Mouse (Mus musculus) yolk sac, embryonic 10.5 days (tissue): ENCODE data around the gene Lsamp.

Source experiments
- DNase-seq: peaks from one replicate; pipeline ENCODE4 v3.0.0-alpha.2; 2017; ENCODE audit warnings: low spot score

Lsamp gene

GRCm38 (mm10) chr16:41244711-41245110, 1260.5 kb downstream of the Lsamp start:
- DNase-seq: no peak

- peak; percentile 6 for DNase-seq
These were observed 1274.2 kb downstream of the Lsamp start for GRCm38 (mm10) chr16:41258145-41259035.

DNA sequence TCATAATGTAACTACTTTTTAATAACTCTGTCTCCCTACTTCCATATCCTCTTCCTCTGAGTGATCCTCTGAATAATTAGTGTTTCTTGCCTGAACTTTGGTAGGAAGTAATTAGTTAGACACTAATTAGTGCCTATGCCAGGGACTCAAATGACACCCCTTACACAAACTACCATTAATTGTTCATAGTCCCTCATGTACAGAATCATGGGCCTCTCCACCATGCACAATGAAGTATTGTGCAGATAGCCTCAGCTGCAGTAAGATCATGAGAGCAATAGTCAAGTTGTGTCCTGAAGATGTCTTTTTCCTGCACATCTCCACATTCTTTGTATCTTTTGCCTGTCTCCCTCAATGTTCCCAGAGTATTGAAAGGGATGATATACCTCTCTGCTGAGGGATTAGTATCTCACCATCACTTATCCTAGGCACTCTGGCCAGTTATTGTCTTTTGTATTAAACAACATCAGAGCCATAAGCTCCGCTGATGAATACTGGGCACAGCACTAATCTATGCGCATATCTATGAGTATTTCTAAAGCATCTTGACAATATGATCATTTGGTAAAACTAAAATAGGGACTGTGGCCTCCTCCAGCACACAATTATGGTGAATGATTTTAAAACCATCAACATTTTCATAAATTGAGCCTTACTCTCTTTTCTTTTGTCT, 1292.0 kb downstream of the Lsamp start:
- no peak for DNase-seq

DNA sequence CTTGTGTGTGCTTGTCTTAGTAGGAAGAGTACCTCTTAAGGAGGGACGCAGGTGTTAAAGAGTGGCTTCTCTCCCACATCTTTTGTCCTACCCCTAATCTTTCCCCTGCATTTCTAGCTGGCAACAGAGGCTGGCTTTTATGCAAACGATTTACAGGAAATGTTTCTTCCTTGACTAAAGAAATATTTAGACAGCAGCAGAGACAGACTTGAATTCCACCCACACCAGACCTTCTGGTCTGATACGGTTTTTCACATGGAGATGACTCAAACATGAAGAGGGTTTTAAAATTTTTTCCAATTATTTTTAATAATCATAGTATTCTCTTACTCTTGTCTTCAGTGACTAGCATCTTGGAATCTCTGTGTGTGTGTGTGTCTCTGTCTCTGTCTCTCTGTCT, 1333.8 kb downstream of the Lsamp start:
- no peak for DNase-seq

GRCm38 (mm10) chr16:41343431-41343830, 1359.3 kb downstream of the Lsamp start:
- no peak for DNase-seq

- no peak for DNase-seq
These were observed 1381.0 kb downstream of the Lsamp start for GRCm38 (mm10) chr16:41365138-41365537.

GRCm38 (mm10) chr16:41383702-41384101, 1399.5 kb downstream of the Lsamp start:
- DNase-seq: no peak

DNA sequence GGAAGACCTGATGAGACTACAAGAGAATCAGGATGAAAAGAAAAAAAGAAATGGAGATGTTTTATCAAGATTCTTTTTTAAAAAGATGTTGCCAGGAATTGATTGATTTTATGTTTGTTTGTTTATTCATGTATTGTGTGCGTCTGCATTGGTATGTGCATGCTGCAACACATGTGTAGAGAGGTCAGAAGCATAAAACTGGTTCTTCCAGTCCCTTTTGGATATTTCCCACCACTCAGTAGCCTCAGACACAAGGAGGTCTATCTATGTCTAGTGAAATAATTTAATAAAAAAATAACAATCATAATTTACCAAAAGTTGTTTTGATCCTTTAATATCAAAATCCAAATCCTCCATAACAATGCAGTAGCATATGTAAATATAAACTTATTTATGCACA, 1400.1 kb downstream of the Lsamp start:
- no peak for DNase-seq

DNA sequence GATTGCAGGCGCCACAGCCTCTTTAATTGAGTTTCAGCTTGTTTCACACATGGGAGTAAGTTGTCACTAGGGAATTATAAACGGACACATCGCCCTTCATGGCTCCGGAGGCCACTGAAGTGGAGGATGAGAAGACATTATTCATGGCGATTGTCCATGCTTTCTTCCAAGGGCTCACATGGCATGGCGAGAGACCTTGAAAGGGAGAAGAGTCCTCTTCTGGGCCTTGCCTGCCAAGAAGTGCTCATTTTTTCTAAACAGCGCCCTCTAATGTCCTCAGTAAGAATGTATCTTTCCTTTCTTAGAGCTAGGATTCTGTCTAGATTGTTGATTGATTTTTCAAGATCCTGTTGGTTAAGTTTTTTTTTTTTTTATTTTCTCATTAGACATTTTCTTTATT, 1424.7 kb downstream of the Lsamp start:
- no peak for DNase-seq

- no peak for DNase-seq
These were observed 1426.5 kb downstream of the Lsamp start for GRCm38 (mm10) chr16:41410671-41411070.

- DNase-seq: no peak
These were observed 1433.2 kb downstream of the Lsamp start for GRCm38 (mm10) chr16:41417363-41417762.

DNA sequence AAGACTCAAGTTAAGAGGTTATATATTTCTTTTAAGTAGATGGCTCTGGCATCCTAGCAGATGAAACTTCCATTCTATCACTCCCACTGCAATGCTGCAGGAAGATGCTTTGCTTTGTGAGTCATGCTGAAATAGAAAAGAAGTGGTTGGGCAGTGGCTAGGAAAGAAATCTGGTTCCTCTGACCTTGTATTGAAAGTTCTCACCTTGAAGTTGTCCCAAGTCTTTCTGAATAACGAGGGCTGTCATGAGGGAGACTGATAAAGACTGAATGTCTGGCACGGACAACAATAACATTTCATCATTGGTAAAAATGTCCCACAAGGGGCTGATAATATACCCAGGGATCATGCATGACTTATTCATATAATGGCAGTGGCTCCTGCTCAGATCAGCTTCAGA, 1483.2 kb downstream of the Lsamp start:
- DNase-seq: no peak

- DNase-seq: no peak
These were observed 1494.5 kb downstream of the Lsamp start for GRCm38 (mm10) chr16:41478694-41479093.

- no peak for DNase-seq
These were observed 1497.7 kb downstream of the Lsamp start for GRCm38 (mm10) chr16:41481832-41482231.

DNA sequence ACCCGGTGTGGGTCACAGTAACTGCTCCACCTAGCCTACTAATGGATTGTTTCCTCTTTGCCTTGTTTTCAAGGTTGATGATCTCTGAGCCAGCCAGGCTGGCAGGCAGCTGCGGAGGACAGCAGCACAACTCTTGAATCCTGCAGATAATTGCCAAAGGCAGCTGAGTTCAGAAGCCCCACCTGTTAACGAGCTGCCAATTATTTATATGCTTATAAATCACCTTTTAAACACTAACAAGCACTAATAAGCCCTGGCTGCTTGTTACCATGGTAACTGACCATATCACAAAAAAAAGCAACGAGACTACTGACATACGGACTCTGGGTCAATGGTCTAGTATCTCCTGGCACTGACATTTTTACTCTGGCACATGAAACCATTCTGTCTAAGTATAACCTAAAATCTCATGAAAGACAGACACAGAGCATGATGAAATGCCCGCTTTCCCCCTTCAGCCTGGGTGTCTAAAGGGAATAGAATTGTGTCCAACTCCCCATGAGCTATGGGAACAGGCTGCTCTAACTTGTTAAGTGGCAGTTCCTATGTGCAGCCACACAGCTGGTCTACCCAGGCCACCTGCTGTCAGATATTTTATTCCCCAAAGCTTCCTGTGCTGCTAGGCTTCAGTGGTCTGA, 1526.9 kb downstream of the Lsamp start:
- no peak for DNase-seq

DNA sequence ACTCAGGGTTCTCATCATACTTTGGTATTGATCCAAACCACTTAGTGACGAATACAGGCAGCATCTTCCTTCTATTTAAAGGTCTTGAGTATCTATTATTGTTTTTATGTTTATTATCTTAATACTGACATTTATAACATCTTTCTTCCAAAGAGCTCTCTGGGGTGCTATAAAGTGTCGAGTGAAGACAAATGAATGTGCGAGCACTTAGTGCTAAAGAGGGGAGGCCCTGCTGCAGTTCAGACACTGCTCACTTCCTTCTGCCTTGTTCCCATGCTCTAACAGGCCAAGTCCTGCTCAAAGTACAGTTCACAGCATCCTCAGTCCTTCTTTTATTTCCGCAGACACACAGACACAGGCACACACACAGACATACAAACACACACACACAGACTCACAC, 1537.4 kb downstream of the Lsamp start:
- no peak for DNase-seq

- no peak for DNase-seq
These were observed 1540.1 kb downstream of the Lsamp start for GRCm38 (mm10) chr16:41524266-41524665.

DNA sequence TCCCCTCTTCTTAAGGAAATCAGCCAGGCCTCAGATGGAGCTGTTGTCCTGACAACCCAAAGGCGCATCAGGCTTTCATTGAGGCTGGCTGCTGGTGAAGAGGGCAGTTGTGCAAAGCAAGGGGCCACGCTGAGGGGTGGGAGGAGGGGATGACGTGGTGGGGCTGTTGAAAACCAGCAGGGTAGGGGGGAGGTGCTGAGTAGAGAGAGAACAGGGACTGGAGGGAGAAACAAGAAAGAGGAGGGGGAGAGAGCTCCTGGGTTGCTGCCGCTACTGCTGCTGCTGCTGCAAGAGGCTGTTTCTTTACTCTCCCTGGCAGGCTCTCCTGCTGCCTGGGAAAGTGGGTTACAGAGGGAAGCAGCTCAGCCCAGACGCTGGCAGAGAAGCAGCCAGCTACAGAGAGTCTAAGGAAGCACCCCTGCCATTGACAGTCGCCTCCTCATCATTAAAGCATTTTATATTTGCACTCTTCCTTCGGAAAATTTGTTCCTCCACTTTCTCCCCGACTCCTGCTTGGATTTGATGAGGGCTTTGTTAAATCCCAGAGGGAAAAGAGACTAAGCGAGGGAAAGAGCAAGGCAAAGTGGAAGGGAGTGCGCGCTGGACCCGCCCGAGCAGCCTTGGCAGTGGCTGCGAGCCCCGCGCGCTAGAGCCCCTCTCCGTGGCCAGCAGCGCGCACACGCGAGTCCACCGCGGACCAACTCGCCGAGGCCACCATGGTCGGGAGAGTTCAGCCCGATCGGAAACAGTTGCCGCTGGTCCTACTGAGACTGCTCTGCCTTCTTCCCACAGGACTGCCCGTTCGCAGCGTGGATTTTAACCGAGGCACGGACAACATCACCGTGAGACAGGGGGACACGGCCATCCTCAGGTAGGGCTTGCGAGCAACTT, 1548.7 kb downstream of the Lsamp start:
- DNase-seq: peak; percentile 24

- DNase-seq: no peak
These were observed 1549.5 kb downstream of the Lsamp start for GRCm38 (mm10) chr16:41533686-41534085.

GRCm38 (mm10) chr16:41535806-41536205, 1551.6 kb downstream of the Lsamp start:
- no peak for DNase-seq

- no peak for DNase-seq
These were observed 1558.5 kb downstream of the Lsamp start for GRCm38 (mm10) chr16:41542641-41543040.

- DNase-seq: no peak
These were observed 1567.0 kb downstream of the Lsamp start for GRCm38 (mm10) chr16:41551164-41551563.
